Comparison of ENCODE assay signal across 9 mouse cellular contexts in the genomic region with DNA sequence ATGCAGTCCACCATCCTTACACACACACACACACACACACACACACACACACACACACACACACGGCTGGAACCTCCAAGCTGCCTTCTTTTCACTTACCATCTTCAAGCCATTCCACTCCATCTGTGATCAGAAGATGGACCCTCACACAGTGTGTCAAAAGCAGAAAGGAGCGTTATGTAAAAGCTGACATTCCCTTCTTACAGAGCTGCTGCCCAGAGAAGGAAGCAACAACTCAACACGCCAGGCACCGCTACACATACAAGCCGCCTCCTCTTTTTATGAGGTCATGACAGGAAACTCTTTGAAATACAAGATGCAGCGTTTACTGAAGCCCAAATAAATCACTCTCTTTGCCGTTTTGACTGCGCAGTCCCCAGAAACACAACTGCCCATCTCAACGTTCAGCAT.
DNase-seq lines count a peak whose midpoint lies in the region; ATAC-seq and TF ChIP-seq lines count a peak whose summit lies in the region.
"Had no signal": no experiment of that assay in that cellular context is flagged by ENCODE, and none has a peak within 500 bp of the region (broad histone marks: within the 10 kb centered on the region; RNA-seq: fewer than 3 reads in every experiment).

No protein-coding gene starts in this region.

- peak; percentile 9 for DNase-seq in kidney, postnatal 10 days
- no peak for DNase-seq in kidney, postnatal 25 days
- no peak for DNase-seq in embryonic facial prominence, embryonic 10.5 days (ENCODE audit: low spot score)
- DNase-seq in limb, embryonic 14.5 days (ENCODE audit: low spot score), result no peak
- DNase-seq in spleen, postnatal 10 days (ENCODE audit: low spot score in 2 of 2), result no peak
- no peak for DNase-seq in kidney, adult 9 months

- peaks cover 31% of the 10 kb centered on the region for H3K4me1 ChIP-seq in embryonic facial prominence, embryonic 10.5 days
- H3K4me1 ChIP-seq in hindbrain, embryonic 16.5 days (ENCODE audit: control insufficient read depth, insufficient read depth, low read depth, low read length), result peaks cover 4% of the 10 kb centered on the region
- H3K4me1 ChIP-seq in limb, embryonic 14.5 days (ENCODE audit: control insufficient read depth, insufficient read depth, low read length), result peaks cover 17% of the 10 kb centered on the region; the same call in 1 of the 2 replicates
- H3K4me1 ChIP-seq in stomach, embryonic 16.5 days (ENCODE audit: control insufficient read depth, insufficient read depth, low read length), result no peaks in the 10 kb centered on the region

- peak overlapping the region; percentile 68 for H3K9ac ChIP-seq in hindbrain, embryonic 16.5 days (ENCODE audit: low read depth, low read length)
- H3K9ac ChIP-seq in limb, embryonic 14.5 days (ENCODE audit: low read depth, low read length, severe bottlenecking), result no peak overlapping the region
- H3K9ac ChIP-seq in stomach, embryonic 16.5 days (ENCODE audit: low read length), result no peak overlapping the region

- peak overlapping the region; percentile 48 for H3K4me3 ChIP-seq in embryonic facial prominence, embryonic 10.5 days
- peak overlapping the region; percentile 48 for H3K4me3 ChIP-seq in hindbrain, embryonic 16.5 days (ENCODE audit: low read length)
- H3K4me3 ChIP-seq in limb, embryonic 14.5 days (replicated peaks; ENCODE audit: low read length), result peak overlapping the region; percentile 9
- 0 out of 2 replicates have a peak overlapping the region, but pooled peaks have one; percentile 1 for H3K4me3 ChIP-seq in stomach, embryonic 16.5 days (replicated peaks; ENCODE audit: low read length)

- H3K27ac ChIP-seq in embryonic facial prominence, embryonic 10.5 days (replicated peaks), result peak overlapping the region; percentile 72
- H3K27ac ChIP-seq in hindbrain, embryonic 16.5 days (ENCODE audit: low read depth, low read length), result peak overlapping the region; percentile 85
- no peak overlapping the region for H3K27ac ChIP-seq in limb, embryonic 14.5 days (replicated peaks; ENCODE audit: low read depth, low read length)
- H3K27ac ChIP-seq in stomach, embryonic 16.5 days (ENCODE audit: low read length), result no peak overlapping the region

- peak; percentile 55 for ATAC-seq in hindbrain, embryonic 16.5 days
- no peak for ATAC-seq in limb, embryonic 14.5 days (ENCODE audit: low FRiP score, low read depth)
- ATAC-seq in stomach, embryonic 16.5 days (ENCODE audit: insufficient read depth, low FRiP score), result no peak

- no peaks in the 10 kb centered on the region for H3K27me3 ChIP-seq in embryonic facial prominence, embryonic 10.5 days (replicated peaks; ENCODE audit: low read depth, poor library complexity, severe bottlenecking)
- H3K27me3 ChIP-seq in hindbrain, embryonic 16.5 days (replicated peaks; ENCODE audit: control insufficient read depth, insufficient read depth, low read length), result no peaks in the 10 kb centered on the region
- no peaks in the 10 kb centered on the region for H3K27me3 ChIP-seq in limb, embryonic 14.5 days (ENCODE audit: control insufficient read depth, insufficient read depth, low read length)
- no peaks in the 10 kb centered on the region for H3K27me3 ChIP-seq in stomach, embryonic 16.5 days (ENCODE audit: control insufficient read depth, insufficient read depth, low read length)

- no peaks in the 10 kb centered on the region for H3K36me3 ChIP-seq in embryonic facial prominence, embryonic 10.5 days (replicated peaks)
- no peaks in the 10 kb centered on the region for H3K36me3 ChIP-seq in hindbrain, embryonic 16.5 days (ENCODE audit: control insufficient read depth, insufficient read depth, low read length)
- no peaks in the 10 kb centered on the region for H3K36me3 ChIP-seq in limb, embryonic 14.5 days (ENCODE audit: control insufficient read depth, insufficient read depth, low read length)
- H3K36me3 ChIP-seq in stomach, embryonic 16.5 days (ENCODE audit: control insufficient read depth, insufficient read depth, low read length), result no peaks in the 10 kb centered on the region
- H3K36me3 ChIP-seq: G1E had no signal

- no peak for TF ChIP-seq POLR2A in limb, embryonic 14.5 days (IDR thresholded peaks at IDR 0.05; ENCODE audit: borderline replicate concordance, extremely low read depth, insufficient read depth, insufficient read length)

- H3K4me2 ChIP-seq in hindbrain, embryonic 16.5 days (ENCODE audit: low read length), result peak overlapping the region; percentile 52
- peak overlapping the region; percentile 30 for H3K4me2 ChIP-seq in limb, embryonic 14.5 days (replicated peaks; ENCODE audit: low read depth, low read length, severe bottlenecking)
- H3K4me2 ChIP-seq in stomach, embryonic 16.5 days (ENCODE audit: low read depth, low read length), result 0 out of 2 replicates have a peak overlapping the region, but pooled peaks have one; percentile 9

- 51% methylated on average over 9 of the region's 9 CpGs for WGBS in embryonic facial prominence, embryonic 10.5 days
- 7% methylated on average over 9 of the region's 9 CpGs for WGBS in hindbrain, embryonic 16.5 days
- WGBS in limb, embryonic 14.5 days, result 4% methylated on average over 9 of the region's 9 CpGs
- WGBS in stomach, embryonic 16.5 days, result 13% methylated on average over 9 of the region's 9 CpGs

- no peaks in the 10 kb centered on the region for H3K9me3 ChIP-seq in embryonic facial prominence, embryonic 10.5 days
- H3K9me3 ChIP-seq in hindbrain, embryonic 16.5 days (ENCODE audit: control insufficient read depth, low read length), result no peaks in the 10 kb centered on the region
- H3K9me3 ChIP-seq in limb, embryonic 14.5 days (ENCODE audit: control insufficient read depth, low read length), result no peaks in the 10 kb centered on the region
- H3K9me3 ChIP-seq in stomach, embryonic 16.5 days (replicated peaks; ENCODE audit: control insufficient read depth, low read length), result no peaks in the 10 kb centered on the region

Comparison
In these comparisons a context has a peak if more than half of its experiments do, and no peak if none do; other contexts are left out.
1. H3K27ac ChIP-seq: peak in embryonic facial prominence, embryonic 10.5 days (single experiment) and hindbrain, embryonic 16.5 days (single experiment); none in limb, embryonic 14.5 days (single experiment) and stomach, embryonic 16.5 days (single experiment).
2. Peak in every context shown above with its lines, with median percentiles within 50 percentile points of each other: H3K4me3 ChIP-seq and H3K4me2 ChIP-seq.